Mouse (Mus musculus) myocyte (in vitro differentiated cells): ENCODE measurements around the gene Pcdh9. TPM values are rescaled to one million over a fixed set of nuclear protein-coding genes. Genes with fewer than 3 reads are reported as not detected.
A peak's percentile ranks its signal among the peaks of the same experiment; 100 is the strongest.
"Not testable (repeated sequence)": the region's sequence is repeated elsewhere in the genome, so short reads cannot be mapped to it uniquely, and the experiment has no call there.

Experiments
- H3K27me3 ChIP-seq: one replicate; pipeline ENCODE4 v1.6.1; 2011; ENCODE audit not compliant: control insufficient read depth, insufficient read depth, insufficient read length
- H3K36me3 ChIP-seq: one replicate; pipeline ENCODE4 v1.6.1; 2011; ENCODE audit not compliant: control insufficient read depth, insufficient read depth
- H3K4me2 ChIP-seq: one replicate; pipeline ENCODE4 v1.6.1; 2011; ENCODE audit warnings: low read depth, control low read depth
- H3K4me3 ChIP-seq: one replicate; pipeline ENCODE4 v1.5.1; 2011; ENCODE audit warnings: mild to moderate bottlenecking, control low read depth, moderate library complexity
- H3K79me2 ChIP-seq: one replicate; pipeline ENCODE4 v1.6.1; 2011; ENCODE audit not compliant: control insufficient read depth, insufficient read depth
- H3ac ChIP-seq: one replicate; pipeline ENCODE4 v1.6.1; 2011; ENCODE audit not compliant: control insufficient read depth, insufficient read length
- CEBPB ChIP-seq: IDR thresholded peaks from 2 replicates; pipeline ENCODE4 v1.6.1; 2011; ENCODE audit warnings: mild to moderate bottlenecking, moderate library complexity; ENCODE audit not compliant: poor library complexity, insufficient read depth, severe bottlenecking
- E2F4 ChIP-seq: IDR thresholded peaks from one replicate; pipeline ENCODE4 v1.6.1; 2011; ENCODE audit warnings: mild to moderate bottlenecking, control low read depth, moderate library complexity; ENCODE audit not compliant: insufficient read depth
- MAX ChIP-seq: IDR thresholded peaks from one replicate; pipeline ENCODE4 v1.6.1; 2011; ENCODE audit warnings: low read depth, mild to moderate bottlenecking, control low read depth
- MYOD1 ChIP-seq, 3 experiments: IDR thresholded peaks; one replicate each; pipeline ENCODE4 v1.6.1; 2011; ENCODE audit warnings: control low read depth in 2 of 3, low read depth in 2 of 3, mild to moderate bottlenecking in 2 of 3, moderate library complexity in 1 of 3; ENCODE audit not compliant: insufficient read length in 2 of 3, control insufficient read depth in 1 of 3
- MYOG ChIP-seq, 3 experiments: IDR thresholded peaks; one replicate each; pipeline ENCODE4 v1.6.1; 2011; ENCODE audit warnings: control low read depth in 2 of 3, low read depth in 2 of 3, mild to moderate bottlenecking in 2 of 3; ENCODE audit not compliant: insufficient read length in 2 of 3, control insufficient read depth in 1 of 3, insufficient read depth in 1 of 3
- POLR2A ChIP-seq: IDR thresholded peaks from one replicate; pipeline ENCODE4 v1.6.1; 2011; ENCODE audit warnings: low read depth, mild to moderate bottlenecking, control low read depth, moderate library complexity; ENCODE audit not compliant: insufficient read length
- POLR2AphosphoS2 ChIP-seq: IDR thresholded peaks from one replicate; pipeline ENCODE4 v1.6.1; 2011; ENCODE audit warnings: low read depth, control low read depth; ENCODE audit not compliant: insufficient read length
- REST ChIP-seq: IDR thresholded peaks from one replicate; pipeline ENCODE4 v1.6.1; 2011; ENCODE audit warnings: mild to moderate bottlenecking, control low read depth, moderate library complexity; ENCODE audit not compliant: insufficient read depth, insufficient read length
- SRF ChIP-seq: IDR thresholded peaks from one replicate; pipeline ENCODE4 v1.6.1; 2011; ENCODE audit warnings: low read depth; ENCODE audit not compliant: control insufficient read depth, insufficient read length
- TCF12 ChIP-seq: IDR thresholded peaks from one replicate; pipeline ENCODE4 v1.6.1; 2011; ENCODE audit warnings: mild to moderate bottlenecking, control low read depth; ENCODE audit not compliant: poor library complexity, insufficient read depth, severe bottlenecking
- TCF3 ChIP-seq: IDR thresholded peaks from one replicate; pipeline ENCODE4 v1.6.1; 2011; ENCODE audit warnings: low read depth, control low read depth; ENCODE audit not compliant: insufficient read length
- USF1 ChIP-seq: IDR thresholded peaks from one replicate; pipeline ENCODE4 v1.6.1; 2011; ENCODE audit warnings: low read depth, mild to moderate bottlenecking, control low read depth, moderate library complexity
- polyA plus RNA-seq: library from polyadenylated mRNA; unstranded; fragments of >200 nt; fragmentation: generic; extraction: Trizol; gene quantifications from one replicate; pipeline ENCODE4 v1.2.1, GENCODE M21; 2012; ENCODE audit warnings: missing spikeins

The Pcdh9 gene
- polyA plus RNA-seq, 1 experiment, result 0.02 TPM

- H3K4me2 ChIP-seq, result no peak overlapping the region
- no peak for TF ChIP-seq MYOD1 (IDR thresholded peaks at IDR 0.05; ENCODE audit: control insufficient read depth in 1 of 3, insufficient read length in 2 of 3, low read depth in 2 of 3)
- no peak for TF ChIP-seq TCF3
- TF ChIP-seq E2F4, result no peak
- TF ChIP-seq MYOG (IDR thresholded peaks at IDR 0.05; ENCODE audit: control insufficient read depth in 1 of 3, insufficient read depth in 1 of 3, insufficient read length in 2 of 3, low read depth in 2 of 3), result no peak
- no peak for TF ChIP-seq POLR2AphosphoS2
- no peak for TF ChIP-seq SRF
- TF ChIP-seq CEBPB, result no peak
- TF ChIP-seq REST, result no peak
- TF ChIP-seq TCF12, result no peak
- no peak for TF ChIP-seq POLR2A
- H3K36me3 ChIP-seq, result no peaks in the 10 kb centered on the region
- H3ac ChIP-seq, result no peak overlapping the region
- no peaks in the 10 kb centered on the region for H3K27me3 ChIP-seq
- no peak overlapping the region for H3K4me3 ChIP-seq
- no peaks in the 10 kb centered on the region for H3K79me2 ChIP-seq
Observed at GRCm38 (mm10) chr14:93234333-93234732, 656.1 kb downstream of the Pcdh9 start.

GRCm38 (mm10) chr14:93233599-93233998 is 656.9 kb downstream of the Pcdh9 start:
- Histone ChIP-seq H3K4me2 (no peak overlapping the region), H3K79me2 (no peaks in the 10 kb centered on the region), H3K27me3 (no peaks in the 10 kb centered on the region), H3K36me3 (no peaks in the 10 kb centered on the region), H3K4me3 (no peak overlapping the region), H3ac (no peak overlapping the region)
- TF ChIP-seq CEBPB (no peak), REST (no peak), TCF12 (no peak), SRF (no peak), POLR2A (no peak), MAX (no peak), POLR2AphosphoS2 (no peak), MYOG (IDR thresholded peaks at IDR 0.05; ENCODE audit: control insufficient read depth in 1 of 3, insufficient read depth in 1 of 3, insufficient read length in 2 of 3, low read depth in 2 of 3) (no peak), TCF3 (no peak)

- not testable (repeated sequence) for H3ac ChIP-seq, H3K27me3 ChIP-seq, H3K4me2 ChIP-seq, H3K79me2 ChIP-seq, H3K36me3 ChIP-seq, H3K4me3 ChIP-seq
Observed at GRCm38 (mm10) chr14:93214846-93215245, 675.6 kb downstream of the Pcdh9 start.

- Histone ChIP-seq H3K27me3 (no peaks in the 10 kb centered on the region), H3K79me2 (no peaks in the 10 kb centered on the region), H3K36me3 (no peaks in the 10 kb centered on the region)
Observed at GRCm38 (mm10) chr14:93199791-93200190, 690.7 kb downstream of the Pcdh9 start.

GRCm38 (mm10) chr14:93182606-93183491 is 707.6 kb downstream of the Pcdh9 start:
- Histone ChIP-seq H3K27me3 (no peaks in the 10 kb centered on the region), H3K36me3 (no peaks in the 10 kb centered on the region), H3K4me2 (no peak overlapping the region), H3K79me2 (no peaks in the 10 kb centered on the region), H3K4me3 (no peak overlapping the region), H3ac (no peak overlapping the region)
- TF ChIP-seq MYOG (IDR thresholded peaks at IDR 0.05; ENCODE audit: control insufficient read depth in 1 of 3, insufficient read depth in 1 of 3, insufficient read length in 2 of 3, low read depth in 2 of 3) (no peak), TCF3 (no peak), CEBPB (no peak), POLR2A (no peak), SRF (no peak), POLR2AphosphoS2 (no peak), USF1 (no peak), E2F4 (no peak), REST (no peak)

More at GRCm38 (mm10) chr14:93199791-93200190, 690.7 kb downstream of the Pcdh9 start:
- Histone ChIP-seq H3ac (no peak overlapping the region), H3K4me2 (peak overlapping the region; percentile 32), H3K4me3 (no peak overlapping the region)
- no peak for TF ChIP-seq POLR2A
- peak; percentile 59 for TF ChIP-seq CEBPB
- no peak for TF ChIP-seq REST
